Mouse (Mus musculus): ENCODE results near the gene Col4a1.

The Col4a1 gene

DNA sequence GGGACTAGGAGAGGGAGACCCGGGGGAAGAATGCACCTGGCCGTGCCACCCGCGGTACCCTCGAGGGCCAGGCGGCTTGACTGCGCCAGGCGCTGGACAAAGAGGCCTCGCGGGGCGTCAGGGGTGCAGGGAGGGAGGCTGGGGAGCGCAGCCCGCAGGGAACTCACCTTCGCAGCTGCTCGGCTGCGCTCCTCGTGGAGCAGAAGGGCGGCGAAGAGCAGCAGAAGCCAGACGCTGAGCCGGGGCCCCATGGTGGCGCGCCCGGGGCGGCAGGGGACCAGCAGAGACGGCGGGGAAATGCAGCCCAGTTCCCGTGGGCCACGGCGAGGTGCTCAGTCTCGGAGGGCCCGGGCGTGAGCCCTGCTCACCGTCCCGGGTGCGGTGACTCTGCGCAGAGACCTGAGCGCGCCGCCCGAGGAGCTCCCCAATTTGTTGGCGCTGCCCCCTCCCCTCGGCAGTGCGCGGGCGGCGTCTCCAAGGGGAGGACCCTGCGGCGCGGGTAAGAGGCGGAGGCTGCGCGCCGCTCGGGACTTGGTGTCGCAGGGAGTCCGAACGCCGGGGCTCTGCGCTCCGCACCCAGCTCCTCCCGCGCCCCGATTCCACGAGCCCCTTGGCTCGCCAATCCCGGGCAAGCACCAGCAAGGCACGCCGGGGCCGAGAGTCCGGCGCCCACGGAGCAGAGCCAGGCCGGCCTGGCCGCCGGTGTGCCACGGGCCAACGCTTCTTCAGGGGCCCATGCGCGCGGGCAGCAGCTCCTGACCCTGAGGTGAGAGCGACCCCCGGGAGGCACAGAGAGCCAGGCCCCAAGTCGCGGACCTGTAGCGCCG lies at the start of gene Col4a1, which contains the start of gene Col4a2:
TSS of gene Col4a1 (minus strand) at position 478 of the 827 bp plus-strand sequence.
TSS of gene Col4a2 (plus strand) at position 457 of the 827 bp plus-strand sequence.
- DNase-seq (ENCODE audit: low spot score in 2 of 2), result peak; percentile 73 to 80

DNA sequence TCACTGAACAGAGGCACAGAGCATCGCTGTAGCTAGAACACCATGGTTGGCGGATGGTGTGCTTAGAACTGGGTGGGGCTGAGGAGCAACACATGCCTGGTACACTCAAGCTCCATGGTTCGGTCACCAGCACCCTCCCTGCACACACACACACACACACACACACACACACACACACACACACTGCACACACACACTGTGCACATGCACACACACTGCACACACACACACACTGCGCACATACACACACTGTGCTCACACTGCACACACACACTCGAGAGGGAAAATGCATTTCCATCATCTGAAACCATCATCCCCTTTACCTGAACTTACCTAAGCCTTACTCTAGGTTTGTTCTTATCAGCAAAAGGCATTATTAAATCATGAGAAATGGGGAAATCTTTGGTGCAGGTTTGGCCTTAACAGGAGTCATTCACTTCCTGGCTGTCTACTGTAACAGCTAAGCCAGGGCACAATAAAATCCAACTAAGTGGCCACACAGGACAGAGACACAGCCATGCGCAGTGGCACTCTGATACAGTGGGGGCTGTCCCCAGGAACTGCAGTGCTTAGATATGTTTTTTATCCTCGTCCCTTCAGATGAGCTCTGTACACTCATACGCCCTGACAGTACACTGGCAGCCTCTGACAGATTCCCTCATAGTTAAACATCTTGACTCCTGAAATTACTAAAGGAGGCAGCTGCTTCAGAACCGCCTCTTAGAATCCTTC lies 49.1 kb upstream of the Col4a1 start:
- DNase-seq (ENCODE audit: low spot score in 2 of 2), result no peak

GRCm38 (mm10) chr8:11359846-11360245 lies 47.2 kb upstream of the Col4a1 start:
- no peak for DNase-seq (ENCODE audit: low spot score in 2 of 2)

DNA sequence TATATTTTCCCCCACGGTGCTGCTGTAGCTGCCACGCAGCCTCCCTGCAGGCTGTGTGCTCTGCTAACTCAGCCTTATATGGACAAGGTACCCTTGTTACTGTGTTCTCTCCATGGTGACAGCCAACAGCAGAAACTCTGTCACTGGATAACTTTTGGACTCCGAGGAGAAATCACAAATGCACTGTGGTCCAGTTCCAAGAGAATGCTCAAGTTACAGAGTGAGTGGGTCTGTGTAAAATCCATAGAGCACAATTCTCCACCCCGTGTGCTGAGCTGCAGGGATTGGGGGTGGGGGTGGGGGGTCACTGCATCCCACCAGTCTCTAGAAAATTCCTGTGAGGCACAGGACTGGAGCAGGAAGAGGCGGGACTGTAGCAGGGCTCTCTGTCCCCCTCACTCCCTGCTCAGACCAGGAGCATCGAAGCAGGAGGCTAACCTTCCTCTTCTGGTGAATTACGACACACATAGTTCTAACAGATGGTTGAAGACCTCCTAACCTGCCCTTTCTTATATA lies 45.4 kb upstream of the Col4a1 start:
- no peak for DNase-seq (ENCODE audit: low spot score in 2 of 2)

DNA sequence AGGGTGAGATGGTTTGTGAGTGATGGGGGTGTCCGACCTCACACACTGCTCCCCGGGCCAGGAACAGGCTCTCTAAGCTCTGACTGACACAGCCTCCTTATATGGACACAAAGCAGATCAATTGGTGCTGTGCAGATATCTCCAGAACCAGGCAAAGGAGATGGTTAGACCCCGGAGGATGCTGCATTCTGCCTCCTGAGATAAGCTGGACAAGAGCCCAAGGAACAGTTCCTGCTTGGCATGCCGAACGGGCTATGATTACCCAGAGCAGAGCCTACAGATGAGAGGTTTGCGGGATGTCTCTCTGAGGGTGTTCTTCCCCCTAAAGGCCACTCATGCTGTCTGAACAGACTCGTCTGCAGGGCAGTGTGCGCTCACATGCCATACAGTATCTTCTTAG lies 44.1 kb upstream of the Col4a1 start:
- no peak for DNase-seq (ENCODE audit: low spot score in 2 of 2)

DNA sequence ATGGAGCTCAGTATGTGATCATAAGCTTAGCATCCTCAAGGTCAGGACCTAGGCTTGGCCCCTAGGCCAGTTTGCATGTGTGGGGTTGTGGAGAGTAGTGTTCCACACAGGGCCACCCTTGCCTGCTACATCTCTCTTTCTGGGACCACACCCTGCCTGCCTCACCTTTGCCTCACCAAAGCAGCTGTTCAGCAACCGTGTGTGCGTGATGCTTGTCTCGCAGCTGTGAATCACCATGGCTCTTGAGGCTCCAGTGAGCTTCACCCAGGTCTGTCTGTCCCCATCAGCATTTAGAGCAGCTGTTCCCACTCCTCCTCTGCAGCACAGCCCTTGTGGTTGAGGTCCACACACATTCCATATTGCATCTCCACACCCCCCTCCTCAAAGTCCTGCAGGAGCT lies 43.3 kb upstream of the Col4a1 start:
- no peak for DNase-seq (ENCODE audit: low spot score in 2 of 2)

DNA sequence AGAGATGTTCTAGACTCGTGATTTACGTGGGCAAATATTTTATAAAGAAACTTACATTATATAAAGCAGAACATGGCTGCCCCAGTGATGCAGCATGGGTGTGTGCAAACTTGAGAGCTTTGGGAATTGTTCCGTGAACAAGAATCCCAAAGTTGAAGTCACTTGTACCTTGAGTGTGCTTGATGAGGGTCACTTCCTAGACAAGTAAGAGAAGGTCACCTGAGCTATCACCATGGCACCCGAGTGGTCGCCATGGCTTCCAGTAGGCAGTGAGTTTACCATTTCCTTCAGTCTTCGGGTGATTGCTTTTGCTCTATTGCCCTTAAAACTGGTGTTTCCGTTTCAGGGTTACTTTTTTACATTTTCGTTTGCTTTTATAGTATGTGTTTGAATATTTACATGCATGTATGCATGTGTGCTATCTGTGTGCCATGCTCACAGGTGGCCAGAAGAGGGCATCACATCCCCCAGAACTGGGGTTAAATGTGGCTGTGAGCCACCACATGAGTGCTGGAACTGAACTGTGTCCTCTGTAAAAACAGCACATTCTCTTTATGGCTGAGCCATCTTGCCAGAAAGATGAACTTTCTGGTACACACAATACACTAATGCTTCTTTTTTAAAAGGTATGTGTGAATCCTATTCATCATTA lies 42.3 kb upstream of the Col4a1 start:
- no peak for DNase-seq (ENCODE audit: low spot score in 2 of 2)

- peak in 1 of 2 experiments; percentile 26 for DNase-seq (ENCODE audit: low spot score in 2 of 2)
Observed at GRCm38 (mm10) chr8:11352514-11352913, 39.9 kb upstream of the Col4a1 start.

DNA sequence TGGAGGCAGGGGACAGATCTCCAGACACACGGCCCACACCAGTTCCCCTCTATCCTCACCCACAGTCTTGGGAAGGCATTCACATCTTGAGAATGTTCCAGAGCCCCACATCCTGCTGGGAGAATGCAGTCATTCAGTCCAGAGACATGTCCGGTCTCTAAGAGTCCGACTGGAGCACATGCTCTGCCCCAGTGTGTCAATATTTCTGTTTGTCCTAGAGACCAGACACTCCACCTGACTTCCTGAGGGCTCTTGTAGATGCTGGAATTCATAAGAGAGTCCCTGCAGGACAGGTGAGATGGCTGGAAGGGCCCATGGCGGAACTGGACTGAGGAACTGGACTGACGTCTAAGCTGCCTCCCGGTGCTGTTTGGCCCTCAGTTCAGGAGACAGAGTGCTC lies 38.7 kb upstream of the Col4a1 start:
- DNase-seq (ENCODE audit: low spot score in 2 of 2), result no peak

- no peak for DNase-seq (ENCODE audit: low spot score in 2 of 2)
Observed at GRCm38 (mm10) chr8:11348622-11349021, 36.0 kb upstream of the Col4a1 start.

- DNase-seq (ENCODE audit: low spot score in 2 of 2), result no peak
Observed at GRCm38 (mm10) chr8:11347699-11348098, 35.1 kb upstream of the Col4a1 start.

GRCm38 (mm10) chr8:11346225-11346624 lies 33.6 kb upstream of the Col4a1 start:
- DNase-seq (ENCODE audit: low spot score in 2 of 2), result no peak

- no peak for DNase-seq (ENCODE audit: low spot score in 2 of 2)
Observed at GRCm38 (mm10) chr8:11344459-11344858, 31.8 kb upstream of the Col4a1 start.

DNA sequence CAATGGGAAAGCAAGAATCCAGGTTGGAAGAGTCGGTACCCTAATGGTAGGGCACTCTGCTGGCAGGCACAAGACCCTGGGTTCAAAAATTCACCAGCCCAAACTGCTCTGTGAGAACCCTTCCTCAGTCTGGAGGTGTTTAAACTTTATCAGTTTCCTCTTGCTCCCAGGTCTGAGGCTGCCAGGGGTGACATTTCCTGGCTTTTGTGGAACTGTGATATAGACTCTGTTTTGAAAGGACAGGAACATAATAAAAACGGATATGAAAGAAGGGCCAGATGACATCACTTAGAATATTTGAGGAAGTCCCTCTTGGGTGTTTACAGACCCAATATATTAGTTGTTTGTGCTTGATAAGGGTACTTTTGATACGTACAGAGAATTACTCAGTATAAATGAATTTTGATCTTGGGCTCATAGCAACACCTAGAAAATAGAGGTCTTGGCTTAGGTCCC lies 28.5 kb upstream of the Col4a1 start:
- no peak for DNase-seq (ENCODE audit: low spot score in 2 of 2)

DNA sequence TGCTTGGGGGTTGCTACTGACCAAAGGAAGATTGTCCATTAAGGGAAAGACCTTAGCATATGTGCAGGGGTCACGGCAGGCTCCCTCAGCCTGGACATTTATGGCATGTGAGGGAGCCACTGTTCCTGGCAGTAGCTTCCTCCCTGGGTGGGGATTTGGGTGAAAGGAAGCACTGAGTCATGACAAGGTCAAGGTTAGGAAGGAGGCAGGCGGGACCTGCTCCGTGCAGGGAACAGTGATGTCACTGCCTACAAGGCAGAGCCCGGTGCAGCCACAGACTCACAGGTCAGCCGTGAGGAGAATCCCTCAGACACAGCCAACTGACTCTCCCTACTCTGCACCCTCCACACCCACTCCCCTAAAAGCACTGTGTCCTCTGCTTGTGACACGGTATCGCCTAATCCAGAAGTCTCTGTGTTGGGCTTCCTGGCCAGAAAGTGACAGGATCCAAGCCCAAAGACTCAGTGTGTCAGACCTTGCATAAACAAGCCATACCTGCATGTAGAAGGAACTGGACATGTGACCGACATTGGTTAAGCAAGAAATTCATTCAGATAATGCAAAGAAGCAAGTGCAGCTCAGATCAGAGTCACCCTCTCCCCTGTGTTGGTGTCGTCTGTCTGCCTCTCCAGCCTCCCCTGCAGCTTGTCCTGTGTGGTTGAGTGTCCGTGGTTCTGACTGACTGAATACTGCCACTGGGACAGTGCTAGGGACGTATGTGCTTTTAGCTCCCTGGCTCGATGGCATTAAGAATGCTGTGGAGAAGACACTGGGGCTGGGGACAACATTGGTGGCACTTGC lies 27.9 kb upstream of the Col4a1 start:
- no peak for DNase-seq (ENCODE audit: low spot score in 2 of 2)

GRCm38 (mm10) chr8:11338507-11338906 lies 25.9 kb upstream of the Col4a1 start:
- DNase-seq (ENCODE audit: low spot score in 2 of 2), result no peak

- DNase-seq (ENCODE audit: low spot score in 2 of 2), result no peak
Observed at GRCm38 (mm10) chr8:11337642-11338041, 25.0 kb upstream of the Col4a1 start.

DNA sequence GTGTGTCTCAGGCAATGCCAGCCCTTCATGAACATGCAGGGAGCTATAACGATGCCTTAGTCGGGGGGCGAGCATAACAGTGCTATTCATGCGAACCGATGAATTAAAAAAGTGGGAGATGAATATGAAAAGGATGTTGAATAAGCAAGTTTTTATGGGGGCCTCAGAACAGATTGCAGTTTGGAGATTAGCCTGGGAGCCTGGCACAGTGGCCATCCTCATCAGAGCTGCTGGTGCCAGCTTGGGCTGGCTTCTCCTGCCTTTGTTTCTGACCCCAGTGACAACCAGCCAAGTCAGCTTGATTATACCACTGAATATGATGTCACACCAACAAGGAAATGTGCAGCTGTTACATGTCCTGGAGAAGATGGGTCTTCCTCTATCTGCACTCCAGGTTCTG lies 23.7 kb upstream of the Col4a1 start:
- DNase-seq (ENCODE audit: low spot score in 2 of 2), result no peak

- DNase-seq (ENCODE audit: low spot score in 2 of 2), result no peak
Observed at GRCm38 (mm10) chr8:11335238-11335637, 22.6 kb upstream of the Col4a1 start.

DNA sequence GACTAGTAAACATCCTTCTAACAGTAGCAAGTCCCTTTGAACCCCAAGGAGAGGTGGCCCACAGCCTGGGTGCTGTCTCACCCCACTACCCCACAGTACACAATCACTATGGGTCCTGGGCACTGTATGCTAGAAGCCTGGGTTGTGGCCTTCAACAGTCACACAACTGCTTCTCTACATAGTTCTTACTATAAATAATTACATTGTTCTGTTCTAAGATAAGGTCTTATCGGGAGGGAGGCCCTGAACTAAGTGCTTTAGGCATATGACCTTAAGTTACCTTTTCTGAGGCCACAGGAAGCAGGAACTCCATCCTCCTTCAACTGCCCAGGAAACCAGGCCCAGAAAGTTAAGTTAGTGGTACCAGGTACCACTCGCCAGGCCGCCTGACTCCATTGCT lies 21.9 kb upstream of the Col4a1 start:
- DNase-seq (ENCODE audit: low spot score in 2 of 2), result no peak

DNA sequence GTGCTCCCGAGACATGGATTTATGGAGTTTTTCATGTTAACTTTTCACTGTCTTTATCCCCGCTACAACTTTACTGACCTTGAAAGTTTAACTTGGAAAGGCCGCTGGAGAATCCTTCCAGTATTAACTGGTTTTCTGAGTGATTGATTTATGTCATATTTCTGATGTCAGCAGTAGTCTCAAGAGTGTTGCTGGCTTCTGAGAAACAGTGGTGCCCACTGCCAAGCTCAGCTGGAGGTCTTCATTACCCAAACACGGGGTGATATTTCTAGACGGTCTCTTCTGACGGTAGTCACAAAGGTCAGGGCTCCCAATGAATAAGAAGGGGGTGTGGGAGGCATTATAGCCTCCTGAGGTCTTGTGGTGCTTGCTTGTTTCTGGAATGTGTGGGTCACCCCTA lies 21.1 kb upstream of the Col4a1 start:
- no peak for DNase-seq (ENCODE audit: low spot score in 2 of 2)
